Mouse (Mus musculus) layer of hippocampus, adult 11-12 months (tissue): ENCODE measurements at regions not wholly inside any gene's neighbourhood (a gene's known extent, or its start where the extent isn't known, plus 50 kb on each side); places are given as distances from the start of the nearest gene placed in this dataset.

Experiments
- DNase-seq: peaks from one replicate; pipeline ENCODE4 v3.0.0; 2022; ENCODE audit warnings: low spot score

GRCm38 (mm10) chr1:174999265-175000200 lies 77.9 kb upstream of the Grem2 start:
- peak; percentile 37 for DNase-seq

GRCm38 (mm10) chr1:174992520-174992919 lies 70.9 kb upstream of the Grem2 start:
- DNase-seq, result no peak

- no peak for DNase-seq
These were observed 67.0 kb upstream of the Grem2 start for GRCm38 (mm10) chr1:174988590-174988989.

- no peak for DNase-seq
These were observed 50.3 kb upstream of the Grem2 start for GRCm38 (mm10) chr1:174971895-174972294.
